Mouse (Mus musculus): ENCODE measurements at regions not wholly inside any gene's neighbourhood (a gene's known extent, or its start where the extent isn't known, plus 50 kb on each side); places are given as distances from the start of the nearest gene placed in this dataset.

GRCm38 (mm10) chr4:81625348-81625934 lies 182.8 kb upstream of the Mpdz start:
- TF ChIP-seq ZC3H11A (IDR thresholded peaks at IDR 0.05; ENCODE audit: borderline replicate concordance, low read depth, low read length): no peak
- TF ChIP-seq HCFC1 (IDR thresholded peaks at IDR 0.05; ENCODE audit: borderline replicate concordance, insufficient read depth, low read length): no peak
- TF ChIP-seq ZNF384 (IDR thresholded peaks at IDR 0.05; ENCODE audit: low read depth, low read length): no peak
- no peak for TF ChIP-seq CHD2 (IDR thresholded peaks at IDR 0.05; ENCODE audit: low read depth, low read length)
